Mouse (Mus musculus): ENCODE data around the gene Fsd2. TPM values are rescaled to one million over a fixed set of nuclear protein-coding genes. Genes with fewer than 3 reads are reported as not detected.

The Fsd2 gene
- total RNA-seq, 2 experiments from 2014 or later: 0.27 to 0.28 TPM

DNA sequence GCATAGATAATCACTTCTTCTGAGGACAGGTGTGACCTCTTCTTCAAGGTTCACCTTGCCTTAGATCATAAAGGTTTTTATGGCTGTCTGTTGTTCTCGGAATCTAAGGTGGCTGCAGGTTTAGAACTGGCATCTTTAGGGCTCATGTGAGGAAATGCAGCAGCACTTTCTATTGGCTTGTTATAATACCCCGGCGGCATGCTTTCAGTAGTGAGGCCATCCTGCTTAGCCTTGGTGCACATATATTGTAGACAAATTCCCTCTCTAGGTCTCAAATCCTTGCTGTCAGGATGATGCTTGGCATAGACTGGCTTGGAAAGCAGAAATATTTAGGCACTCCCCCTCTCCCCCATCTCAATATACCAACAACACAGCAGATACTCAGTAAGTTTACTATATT, 3.5 kb upstream of the Fsd2 start:
- H3K27ac ChIP-seq: peak overlapping the region; percentile 96
- DNase-seq (ENCODE audit: low spot score in 2 of 2): no peak
- no peak for TF ChIP-seq CTCF (conservative IDR thresholded peaks at IDR 0.05)
- no peak overlapping the region for H3K4me3 ChIP-seq

DNA sequence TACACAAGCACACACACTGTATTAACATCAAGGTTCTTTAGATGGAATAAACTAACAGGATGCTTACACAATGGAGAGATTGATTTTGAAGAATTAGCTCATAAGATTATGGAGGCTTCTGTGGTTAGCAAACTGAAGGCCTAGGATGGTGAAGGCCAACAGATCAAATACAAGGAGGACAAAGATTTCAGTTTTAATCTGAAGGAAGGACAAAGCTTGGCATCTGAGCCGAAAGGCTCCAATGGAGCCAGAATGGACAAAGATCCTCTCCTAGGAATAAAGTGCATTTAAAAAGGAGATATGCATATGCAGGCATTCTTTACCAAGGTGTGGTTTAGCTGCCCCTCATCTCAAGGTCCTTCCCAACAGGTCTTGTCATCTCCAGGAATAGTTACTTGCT, 3.1 kb upstream of the Fsd2 start:
- Histone ChIP-seq H3K4me3 (no peak overlapping the region), H3K27ac (no peak overlapping the region)
- no peak for TF ChIP-seq CTCF (conservative IDR thresholded peaks at IDR 0.05)
- no peak for DNase-seq (ENCODE audit: low spot score in 2 of 2)

DNA sequence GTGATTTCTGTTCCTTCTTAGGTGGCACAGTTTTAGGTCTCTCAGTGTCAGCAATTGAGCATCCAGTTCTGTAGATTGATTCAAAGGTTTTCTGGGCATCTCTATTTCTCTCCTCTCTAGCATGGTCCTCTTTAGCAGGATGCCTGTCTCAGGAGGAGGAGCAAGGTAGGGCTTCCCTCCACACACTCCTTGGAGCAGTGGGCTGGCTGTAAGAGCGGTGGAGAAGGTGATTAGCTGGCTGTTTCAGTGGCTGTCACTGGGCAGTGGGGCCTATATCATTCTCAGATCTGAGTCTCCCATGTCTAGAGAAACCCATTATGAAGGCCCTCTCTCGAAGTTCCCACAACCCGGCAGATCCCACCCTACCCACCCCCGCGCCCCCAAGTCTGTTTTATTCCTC, 652 bp upstream of the Fsd2 start:
- no peak for TF ChIP-seq CTCF (conservative IDR thresholded peaks at IDR 0.05)
- Histone ChIP-seq H3K27ac (no peak overlapping the region), H3K4me3 (no peak overlapping the region)
- no peak for DNase-seq (ENCODE audit: low spot score in 2 of 2)

DNA sequence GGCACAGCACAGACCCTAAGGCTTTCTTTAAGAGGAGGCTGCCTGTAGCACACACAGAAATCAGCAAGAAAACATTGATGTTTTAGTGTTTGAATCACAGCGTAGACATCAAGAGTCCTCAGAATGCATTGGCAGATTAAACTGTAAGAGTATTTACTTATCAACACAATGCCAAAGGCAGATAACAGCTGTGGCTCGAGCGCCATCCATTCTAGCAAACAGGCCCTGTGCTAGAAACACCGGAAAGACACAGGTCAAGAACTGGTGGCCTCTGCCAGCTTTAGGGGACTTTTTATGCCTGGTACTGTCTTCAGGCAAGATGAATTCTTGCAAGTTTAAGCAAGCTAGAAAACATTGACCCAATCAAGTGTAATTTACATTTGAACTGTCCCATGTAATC, 412 bp downstream of the Fsd2 start:
- DNase-seq (ENCODE audit: low spot score in 2 of 2): no peak
- Histone ChIP-seq H3K27ac (no peak overlapping the region), H3K4me3 (no peak overlapping the region)
- no peak for TF ChIP-seq CTCF (conservative IDR thresholded peaks at IDR 0.05)

DNA sequence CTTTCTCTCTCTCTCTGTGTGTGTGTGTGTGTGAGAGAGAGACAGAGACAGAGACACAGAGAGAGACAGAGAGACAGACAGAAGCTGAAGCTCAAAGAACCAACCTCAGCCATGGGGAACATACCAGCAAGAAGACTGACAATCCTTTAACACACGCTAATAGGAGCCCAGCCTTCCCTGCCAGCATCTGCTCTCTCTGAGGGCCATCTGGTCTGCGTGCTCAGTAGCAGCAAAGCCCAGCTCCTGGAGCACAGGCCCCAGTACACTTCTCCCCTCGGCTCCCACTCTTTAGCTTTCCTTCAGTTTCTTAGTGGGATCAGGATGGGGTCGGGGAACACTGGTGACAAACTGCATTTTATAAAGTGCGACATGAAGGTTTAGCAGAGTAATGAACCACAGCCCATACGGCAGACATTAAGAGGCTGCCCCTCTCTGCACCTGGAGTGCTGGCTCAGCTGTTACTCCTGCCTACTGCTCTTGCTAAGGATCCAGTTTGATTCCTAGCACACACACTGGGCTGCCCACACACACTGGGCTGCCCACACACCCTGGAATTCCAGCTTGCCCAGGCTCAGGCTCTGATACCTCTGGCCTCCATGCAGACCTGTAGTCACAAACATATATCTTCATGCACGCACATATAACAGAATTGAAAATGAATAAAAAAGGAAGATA, 1.2 kb downstream of the Fsd2 start:
- H3K4me3 ChIP-seq: no peak overlapping the region
- peak; percentile 59 to 61 for DNase-seq (ENCODE audit: low spot score in 2 of 2)
- peak overlapping the region; percentile 58 for H3K27ac ChIP-seq
- no peak for TF ChIP-seq CTCF (conservative IDR thresholded peaks at IDR 0.05)

DNA sequence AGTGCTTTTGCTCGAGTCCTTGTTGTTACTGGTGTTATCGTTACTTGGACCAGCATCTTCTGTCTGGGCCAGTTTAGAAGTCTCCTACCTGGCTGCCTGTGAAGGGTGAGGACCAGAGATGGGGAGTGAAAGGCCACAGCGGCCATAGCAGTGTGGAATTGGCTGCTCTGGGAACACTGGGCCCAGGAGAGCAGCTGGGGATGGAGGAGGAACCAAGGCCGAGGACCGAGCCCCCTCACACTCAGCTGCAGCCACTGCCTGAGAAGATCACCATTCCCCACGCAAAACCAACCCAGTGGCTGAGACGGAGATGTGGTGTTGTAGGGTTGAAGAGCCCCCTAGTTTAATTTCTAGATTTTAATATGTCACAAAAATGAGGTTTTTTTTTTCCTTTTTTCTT, 2.0 kb downstream of the Fsd2 start:
- H3K27ac ChIP-seq: peak overlapping the region; percentile 58; the same call in 1 of the 2 replicates
- no peak for TF ChIP-seq CTCF (conservative IDR thresholded peaks at IDR 0.05)
- no peak for DNase-seq (ENCODE audit: low spot score in 2 of 2)
- no peak overlapping the region for H3K4me3 ChIP-seq

DNA sequence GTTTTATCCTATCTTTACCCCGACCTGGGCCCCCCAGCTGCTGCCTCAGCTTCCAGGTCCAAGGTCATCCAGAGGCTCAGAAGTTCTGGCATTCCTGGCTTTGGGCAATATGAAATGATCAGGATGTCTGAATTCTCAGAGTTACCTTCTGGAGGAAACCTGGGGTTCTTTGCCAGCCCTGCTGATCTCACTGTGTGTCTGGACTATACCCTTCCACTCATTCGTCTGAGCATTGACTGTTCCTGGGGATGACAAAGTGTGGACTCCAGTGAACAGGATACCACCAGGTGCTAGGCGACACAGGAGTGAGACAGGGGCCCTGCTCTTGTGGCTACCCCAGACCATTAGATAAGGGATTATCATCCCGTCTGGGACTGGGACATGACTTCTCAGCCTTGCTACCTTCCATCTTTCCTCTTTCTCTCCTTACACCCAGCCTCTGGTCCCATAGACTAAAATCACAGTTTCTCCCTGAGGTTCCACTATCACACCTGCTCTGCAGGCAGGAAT, 3.2 kb downstream of the Fsd2 start:
- TF ChIP-seq CTCF (conservative IDR thresholded peaks at IDR 0.05): no peak
- Histone ChIP-seq H3K4me3 (no peak overlapping the region), H3K27ac (no peak overlapping the region)
- no peak for DNase-seq (ENCODE audit: low spot score in 2 of 2)

DNA sequence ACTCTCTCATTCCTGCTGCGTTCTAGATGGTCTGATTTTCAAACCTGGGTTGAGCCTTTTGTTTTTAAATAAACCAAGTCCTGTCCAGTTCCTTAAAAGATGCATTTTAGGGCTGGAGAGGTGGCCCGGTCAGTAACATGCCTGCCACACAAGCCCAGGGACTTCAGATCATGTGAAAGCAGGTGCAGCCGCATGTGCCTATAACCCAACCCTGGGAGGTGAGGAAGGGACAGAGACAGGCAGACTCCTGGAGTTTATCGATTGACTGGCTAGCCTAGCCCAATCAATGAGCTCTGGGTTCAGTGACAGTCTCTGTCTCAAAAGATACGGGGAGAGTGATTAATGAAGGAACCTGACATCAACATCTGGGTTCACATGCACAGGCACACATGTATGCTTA, 5.5 kb downstream of the Fsd2 start:
- no peak for DNase-seq (ENCODE audit: low spot score in 2 of 2)
- TF ChIP-seq CTCF (conservative IDR thresholded peaks at IDR 0.05): no peak
- H3K27ac ChIP-seq: no peak overlapping the region
- H3K4me3 ChIP-seq: no peak overlapping the region

DNA sequence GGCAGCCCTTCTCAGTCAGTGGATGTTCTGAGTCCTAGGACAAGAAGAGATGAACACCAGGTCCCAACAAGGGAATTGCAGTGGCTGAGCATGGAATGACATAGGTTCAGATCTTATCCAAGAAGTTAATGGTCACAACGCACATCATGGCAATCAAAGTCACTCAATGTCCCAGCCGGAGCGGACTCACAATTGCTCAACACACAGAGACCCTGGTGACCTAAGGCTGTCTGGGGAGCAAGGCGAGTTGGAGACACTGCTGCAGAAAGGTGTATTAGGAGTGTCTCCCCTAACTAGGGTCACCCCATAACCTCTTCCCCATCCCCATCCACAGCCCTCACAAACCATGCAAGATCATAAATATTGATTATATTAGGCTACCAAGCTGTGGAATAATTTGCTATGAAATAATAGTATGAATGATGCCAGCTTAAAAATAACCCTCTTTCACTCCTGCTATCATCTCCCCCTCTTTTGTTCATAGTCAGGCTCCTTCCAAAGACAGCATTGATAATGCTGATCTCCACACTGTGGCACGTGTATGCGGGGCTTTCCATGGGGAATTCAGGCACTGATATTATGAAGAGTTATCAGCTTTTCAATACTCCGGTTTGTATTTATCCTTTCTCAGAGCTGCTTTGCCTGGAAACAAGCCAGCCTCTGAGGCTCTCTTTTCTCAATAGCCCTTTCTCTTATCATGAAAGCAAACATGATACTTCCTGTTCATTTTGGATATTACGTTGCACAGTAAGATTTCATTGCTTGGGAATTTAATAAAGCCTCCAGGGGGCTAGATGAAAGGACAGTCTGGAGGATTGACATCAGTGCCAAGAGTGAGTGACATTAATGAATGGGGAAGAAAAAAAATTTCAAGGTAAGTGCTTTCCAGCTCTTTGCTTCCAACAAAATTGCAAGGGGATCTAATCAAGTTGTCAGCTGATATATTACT, 6.4 kb downstream of the Fsd2 start:
- TF ChIP-seq CTCF (conservative IDR thresholded peaks at IDR 0.05): no peak
- no peak for DNase-seq (ENCODE audit: low spot score in 2 of 2)
- H3K4me3 ChIP-seq: no peak overlapping the region
- no peak overlapping the region for H3K27ac ChIP-seq

DNA sequence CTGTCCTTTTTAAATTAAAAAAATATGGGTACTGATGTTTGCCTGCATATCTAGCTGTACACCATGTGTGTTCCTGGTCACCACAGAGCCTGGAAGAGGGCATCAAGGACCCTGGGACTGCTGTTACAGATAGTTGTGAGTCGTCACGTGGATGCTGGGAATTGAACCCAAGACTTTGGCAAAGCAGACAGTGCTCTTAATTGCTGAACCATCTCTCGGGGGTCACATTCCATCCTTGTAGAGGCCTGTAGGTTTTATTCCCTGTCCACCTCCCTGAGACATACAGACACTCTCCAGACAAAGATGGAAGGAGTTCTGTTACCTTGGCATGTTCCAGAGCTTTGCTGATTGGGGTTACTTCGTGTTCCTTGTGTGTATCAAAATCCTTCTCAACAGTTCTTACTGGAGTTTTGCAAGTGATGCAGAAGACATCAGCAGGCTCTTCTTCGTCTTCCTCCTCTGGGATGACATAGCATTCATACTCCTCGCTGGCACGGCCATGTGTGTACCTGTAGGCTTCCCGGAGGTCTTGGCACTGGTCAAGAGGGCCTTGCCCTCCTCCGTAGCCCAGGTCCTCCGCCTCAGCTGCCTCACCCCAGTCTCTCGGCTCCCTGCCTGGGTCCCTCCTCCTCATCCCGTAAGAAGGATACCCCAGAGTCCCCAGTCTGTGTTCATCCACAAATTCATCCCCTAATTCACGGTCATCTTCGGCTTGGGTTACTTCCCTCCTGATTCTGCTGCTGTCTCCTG, 7.3 kb downstream of the Fsd2 start:
- no peak overlapping the region for H3K4me3 ChIP-seq
- H3K27ac ChIP-seq: no peak overlapping the region
- no peak for DNase-seq (ENCODE audit: low spot score in 2 of 2)
- no peak for TF ChIP-seq CTCF (conservative IDR thresholded peaks at IDR 0.05)

DNA sequence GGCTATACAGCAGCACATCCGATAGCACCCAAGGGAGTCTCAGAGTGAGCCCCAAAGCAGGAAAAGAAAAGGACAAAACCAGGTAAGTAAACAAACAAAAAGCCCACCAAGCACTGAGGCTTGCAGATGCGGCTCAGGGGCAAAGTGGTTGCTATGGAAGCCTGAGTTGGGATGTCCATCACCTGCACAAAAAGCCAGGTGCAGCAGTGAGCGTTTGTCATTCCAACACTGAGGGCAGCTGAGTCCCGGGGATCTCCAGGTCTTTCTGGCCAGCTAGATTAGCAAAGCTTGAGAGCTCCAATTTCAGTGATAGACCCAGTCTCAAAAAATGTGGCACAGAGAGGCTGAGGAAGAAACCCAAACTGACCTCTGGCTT, 8.8 kb downstream of the Fsd2 start:
- Histone ChIP-seq H3K4me3 (no peak overlapping the region), H3K27ac (no peak overlapping the region)
- no peak for TF ChIP-seq CTCF (conservative IDR thresholded peaks at IDR 0.05)
- DNase-seq (ENCODE audit: low spot score in 2 of 2): no peak

DNA sequence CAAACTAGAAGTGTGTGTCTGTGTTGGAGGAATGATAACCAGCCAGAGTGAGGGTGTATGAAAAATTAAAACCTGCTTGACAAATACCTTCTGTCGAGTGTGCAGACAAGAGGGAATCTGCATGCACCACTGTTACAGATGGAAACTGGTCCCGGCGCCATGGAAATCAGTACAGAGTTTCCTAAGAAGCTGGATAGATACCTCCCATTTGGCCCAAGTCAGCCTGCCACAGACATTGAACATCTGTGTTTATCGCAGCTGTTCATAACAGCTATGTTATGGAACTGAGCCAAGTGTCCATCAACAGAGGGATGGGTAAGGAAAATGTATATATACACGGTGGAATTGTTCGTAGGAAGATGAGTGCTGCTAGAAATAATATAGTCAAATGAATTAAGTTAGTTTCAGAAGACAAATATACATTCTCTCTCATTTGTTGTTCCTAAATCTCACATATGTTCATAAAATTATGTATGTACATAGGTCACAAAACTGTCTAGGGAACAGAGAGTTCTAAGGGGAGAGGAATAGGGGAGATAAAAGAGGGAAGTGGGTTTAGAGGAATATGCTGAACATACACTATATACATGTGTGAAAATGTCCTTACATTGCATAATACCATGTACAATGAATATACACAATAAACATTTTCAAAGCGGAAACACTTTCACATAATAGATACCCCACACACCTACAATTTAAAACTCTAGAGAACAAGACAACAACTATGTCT, 9.3 kb downstream of the Fsd2 start:
- no peak for TF ChIP-seq CTCF (conservative IDR thresholded peaks at IDR 0.05)
- DNase-seq (ENCODE audit: low spot score in 2 of 2): no peak
- no peak overlapping the region for H3K27ac ChIP-seq
- no peak overlapping the region for H3K4me3 ChIP-seq
